Mouse (Mus musculus) C2C12 (cell line): Measurements from ENCODE around the gene Creg1.

Experiments
- CTCF ChIP-seq: IDR thresholded peaks from one replicate; pipeline ENCODE4 v1.5.1; 2011; ENCODE audit not compliant: control insufficient read depth, insufficient read depth, insufficient read length
- MYOD1 ChIP-seq: IDR thresholded peaks from one replicate; pipeline ENCODE4 v1.6.1; 2011; ENCODE audit warnings: low read depth; ENCODE audit not compliant: control insufficient read depth, insufficient read length
- USF1 ChIP-seq: IDR thresholded peaks from one replicate; pipeline ENCODE4 v1.6.1; 2011; ENCODE audit warnings: low read depth, mild to moderate bottlenecking, control low read depth, moderate library complexity

GRCm38 (mm10) chr1:165770181-165770759 lies 6.7 kb downstream of the Creg1 start:
- TF ChIP-seq CTCF: no peak
- no peak for TF ChIP-seq USF1
- TF ChIP-seq MYOD1: no peak
